Mouse (Mus musculus) E14TG2a.4 (cell line): ENCODE data around the gene Arhgap27.
"Not testable (repeated sequence)": the region's sequence is repeated elsewhere in the genome, so short reads cannot be mapped to it uniquely, and the experiment has no call there.

ENCODE experiments used
- CTCF ChIP-seq: conservative IDR thresholded peaks from 2 replicates; pipeline ENCODE4 v1.5.1; 2014; ENCODE audit warnings: low read length
- NANOG ChIP-seq: IDR thresholded peaks from 2 replicates; pipeline ENCODE4 v1.6.1; 2014; ENCODE audit warnings: borderline replicate concordance, low read length, mixed read lengths
- POU5F1 ChIP-seq: IDR thresholded peaks from 2 replicates; pipeline ENCODE4 v1.6.1; 2014; ENCODE audit warnings: low read length, borderline replicate concordance

GRCm38 (mm10) chr11:103290841-103291240 lies 72.7 kb downstream of the Arhgap27 start:
- not testable (repeated sequence) for TF ChIP-seq POU5F1, CTCF, NANOG
